Mouse (Mus musculus) liver, embryonic 15.5 days (tissue): ENCODE measurements around the gene Gm1043. TPM values are rescaled to one million over a fixed set of nuclear protein-coding genes. Genes with fewer than 3 reads are reported as not detected.

Experiments used
- ATAC-seq: fragments of 200-750 bp; cut with Nextera tagmentation; 2 replicates; pipeline ENCODE4 v1.8.0; 2017; ENCODE audit warnings: moderate number of reproducible peaks, mild to moderate bottlenecking, moderate library complexity; ENCODE audit not compliant: insufficient read depth
- H3K27ac ChIP-seq: fragments of 300-500 bp; sonication (generic); replicated peaks from 2 replicates; pipeline ENCODE4 v1.5.1; 2015; ENCODE audit warnings: mild to moderate bottlenecking, inconsistent platforms
- H3K27me3 ChIP-seq: fragments of 300-500 bp; sonication (generic); 2 replicates; pipeline ENCODE4 v1.6.1; 2015; ENCODE audit warnings: mild to moderate bottlenecking, inconsistent platforms
- H3K36me3 ChIP-seq: fragments of 300-500 bp; sonication (generic); replicated peaks from 2 replicates; pipeline ENCODE4 v1.6.1; 2015; ENCODE audit warnings: moderate library complexity, mild to moderate bottlenecking, inconsistent platforms
- H3K4me1 ChIP-seq: fragments of 300-500 bp; sonication (generic); replicated peaks from 2 replicates; pipeline ENCODE4 v1.6.1; 2015; ENCODE audit warnings: inconsistent platforms
- H3K4me2 ChIP-seq: fragments of 300-500 bp; sonication (generic); 2 replicates; pipeline ENCODE4 v1.6.1; 2015; ENCODE audit warnings: moderate library complexity, mild to moderate bottlenecking, inconsistent platforms
- H3K4me3 ChIP-seq: fragments of 300-500 bp; sonication (generic); replicated peaks from 2 replicates; pipeline ENCODE4 v1.5.1; 2015; ENCODE audit warnings: mild to moderate bottlenecking, inconsistent platforms
- H3K9ac ChIP-seq: fragments of 300-500 bp; sonication (generic); 2 replicates; pipeline ENCODE4 v1.6.1; 2015; ENCODE audit warnings: moderate library complexity, mild to moderate bottlenecking, inconsistent platforms
- H3K9me3 ChIP-seq: fragments of 300-500 bp; sonication (generic); replicated peaks from 2 replicates; pipeline ENCODE4 v1.6.1; 2016; ENCODE audit warnings: inconsistent platforms
- WGBS: fragments of 180-500 bp; shearing (Covaris S2); methylation state at CpG from one replicate; pipeline ENCODE4 v1.1.7; 2015; ENCODE audit warnings: mixed read lengths; ENCODE audit not compliant: insufficient replicate concordance; 5-methylcytosine and 5-hydroxymethylcytosine counted together
- polyA plus RNA-seq: library from polyadenylated mRNA; unstranded; fragments of >200 nt; fragmentation: Nextera tagmentation; extraction: Ambion mirVana; gene quantifications from 2 replicates; pipeline ENCODE4 v1.2.1, GENCODE M21; 2015

Gene Gm1043
- polyA plus RNA-seq, result not detected in 2 replicates

- no peak for ATAC-seq
- 70% methylated on average over 16 of the region's 16 CpGs for WGBS
- Histone ChIP-seq H3K4me1 (no peaks in the 10 kb centered on the region), H3K9ac (no peak within 1 kb of the TSS), H3K4me2 (no peak within 1 kb of the TSS), H3K27ac (no peak within 1 kb of the TSS), H3K27me3 (peaks cover 10% of the 10 kb centered on the region), H3K36me3 (no peaks in the 10 kb centered on the region), H3K9me3 (no peaks in the 10 kb centered on the region), H3K4me3 (no peak within 1 kb of the TSS)
Measured at GRCm38 (mm10) chr5:37085241-37085640, at the start of gene Gm1043. Gene Gm1043, plus strand, starts transcription at chr5:37085370.

GRCm38 (mm10) chr5:37035896-37036295, 49.3 kb upstream of the Gm1043 start:
- H3K27me3 ChIP-seq, result peaks cover 9% of the 10 kb centered on the region

GRCm38 (mm10) chr5:37036884-37037283, 48.3 kb upstream of the Gm1043 start:
- Histone ChIP-seq H3K27me3 (peaks cover 3% of the 10 kb centered on the region), H3K27ac (no peak overlapping the region), H3K4me1 (0 out of 2 replicates have a peak, but pooled peaks cover 6% of the 10 kb centered on the region), H3K4me3 (no peak overlapping the region), H3K9me3 (no peaks in the 10 kb centered on the region), H3K4me2 (no peak overlapping the region), H3K36me3 (no peaks in the 10 kb centered on the region), H3K9ac (no peak overlapping the region)
- WGBS, result 47% methylated on average over 3 of the region's 3 CpGs
- no peak for ATAC-seq

More at GRCm38 (mm10) chr5:37035896-37036295, 49.3 kb upstream of the Gm1043 start:
- H3K9ac ChIP-seq, result no peak overlapping the region
- 62% methylated on average over 6 of the region's 6 CpGs for WGBS
- no peaks in the 10 kb centered on the region for H3K36me3 ChIP-seq
- H3K4me3 ChIP-seq, result no peak overlapping the region
- no peak overlapping the region for H3K4me2 ChIP-seq
- no peaks in the 10 kb centered on the region for H3K9me3 ChIP-seq
- no peak for ATAC-seq
- no peak overlapping the region for H3K27ac ChIP-seq
- H3K4me1 ChIP-seq, result no peaks in the 10 kb centered on the region

GRCm38 (mm10) chr5:37039908-37040307, 45.3 kb upstream of the Gm1043 start:
- no peak overlapping the region for H3K4me2 ChIP-seq

GRCm38 (mm10) chr5:37040711-37041110, 44.5 kb upstream of the Gm1043 start:
- no peaks in the 10 kb centered on the region; the same call in 1 of the 2 replicates for H3K27me3 ChIP-seq
- no peaks in the 10 kb centered on the region for H3K9me3 ChIP-seq
- 17% methylated on average over 9 of the region's 9 CpGs for WGBS
- no peak overlapping the region for H3K4me2 ChIP-seq
- ATAC-seq, result no peak
- H3K9ac ChIP-seq, result no peak overlapping the region
- no peak overlapping the region for H3K27ac ChIP-seq
- 0 out of 2 replicates have a peak, but pooled peaks cover 6% of the 10 kb centered on the region for H3K4me1 ChIP-seq
- no peak overlapping the region for H3K4me3 ChIP-seq
- no peaks in the 10 kb centered on the region for H3K36me3 ChIP-seq

More at GRCm38 (mm10) chr5:37039908-37040307, 45.3 kb upstream of the Gm1043 start:
- Histone ChIP-seq H3K36me3 (no peaks in the 10 kb centered on the region), H3K27ac (no peak overlapping the region), H3K4me1 (0 out of 2 replicates have a peak, but pooled peaks cover 6% of the 10 kb centered on the region), H3K27me3 (no peaks in the 10 kb centered on the region; the same call in 1 of the 2 replicates), H3K9me3 (no peaks in the 10 kb centered on the region), H3K9ac (no peak overlapping the region), H3K4me3 (no peak overlapping the region)
- WGBS, result 60% methylated on average over 6 of the region's 6 CpGs
- ATAC-seq, result no peak

- ATAC-seq, result no peak
- H3K9me3 ChIP-seq, result no peaks in the 10 kb centered on the region
- no peak overlapping the region for H3K27ac ChIP-seq
- no peaks in the 10 kb centered on the region for H3K36me3 ChIP-seq
- H3K9ac ChIP-seq, result no peak overlapping the region
- H3K27me3 ChIP-seq, result no peaks in the 10 kb centered on the region; the same call in 1 of the 2 replicates
- no peak overlapping the region for H3K4me3 ChIP-seq
- 0 out of 2 replicates have a peak, but pooled peaks cover 6% of the 10 kb centered on the region for H3K4me1 ChIP-seq
- 14% methylated on average over 6 of the region's 6 CpGs for WGBS
- H3K4me2 ChIP-seq, result no peak overlapping the region
Measured at GRCm38 (mm10) chr5:37041651-37042050, 43.5 kb upstream of the Gm1043 start.

- Histone ChIP-seq H3K9ac (no peak overlapping the region), H3K4me2 (no peak overlapping the region), H3K27me3 (no peaks in the 10 kb centered on the region; the same call in 1 of the 2 replicates), H3K27ac (no peak overlapping the region), H3K9me3 (no peaks in the 10 kb centered on the region), H3K4me3 (no peak overlapping the region), H3K36me3 (no peaks in the 10 kb centered on the region), H3K4me1 (0 out of 2 replicates have a peak, but pooled peaks cover 6% of the 10 kb centered on the region)
- WGBS, result 45% methylated on average over 4 of the region's 4 CpGs
- ATAC-seq, result no peak
Measured at GRCm38 (mm10) chr5:37042934-37043333, 42.2 kb upstream of the Gm1043 start.

GRCm38 (mm10) chr5:37044793-37045192, 40.4 kb upstream of the Gm1043 start:
- ATAC-seq, result no peak
- H3K4me2 ChIP-seq, result no peak overlapping the region
- H3K27ac ChIP-seq, result no peak overlapping the region; the same call in 1 of the 2 replicates
- no peaks in the 10 kb centered on the region for H3K36me3 ChIP-seq
- no peak overlapping the region for H3K4me3 ChIP-seq
- no peak overlapping the region for H3K9ac ChIP-seq
- WGBS, result 30% methylated on average over 2 of the region's 2 CpGs
- H3K27me3 ChIP-seq, result no peaks in the 10 kb centered on the region
- no peaks in the 10 kb centered on the region for H3K9me3 ChIP-seq
- 0 out of 2 replicates have a peak, but pooled peaks cover 6% of the 10 kb centered on the region for H3K4me1 ChIP-seq

- 35% methylated on average over 2 of the region's 2 CpGs for WGBS
- Histone ChIP-seq H3K4me3 (no peak overlapping the region), H3K27me3 (no peaks in the 10 kb centered on the region), H3K27ac (no peak overlapping the region), H3K4me1 (0 out of 2 replicates have a peak, but pooled peaks cover 6% of the 10 kb centered on the region), H3K36me3 (no peaks in the 10 kb centered on the region), H3K9ac (no peak overlapping the region), H3K4me2 (no peak overlapping the region), H3K9me3 (no peaks in the 10 kb centered on the region)
- ATAC-seq, result no peak
Measured at GRCm38 (mm10) chr5:37045582-37045981, 39.6 kb upstream of the Gm1043 start.

GRCm38 (mm10) chr5:37046791-37047190, 38.4 kb upstream of the Gm1043 start:
- no peak for ATAC-seq
- H3K36me3 ChIP-seq, result no peaks in the 10 kb centered on the region
- no peaks in the 10 kb centered on the region for H3K9me3 ChIP-seq
- 0 out of 2 replicates have a peak, but pooled peaks cover 3% of the 10 kb centered on the region for H3K4me1 ChIP-seq
- no peak overlapping the region for H3K9ac ChIP-seq
- WGBS, result 21% methylated on average over 5 of the region's 5 CpGs
- H3K27ac ChIP-seq, result no peak overlapping the region
- H3K27me3 ChIP-seq, result no peaks in the 10 kb centered on the region
- no peak overlapping the region for H3K4me3 ChIP-seq
- no peak overlapping the region for H3K4me2 ChIP-seq

- WGBS, result 44% methylated on average over 17 of the region's 17 CpGs
- no peaks in the 10 kb centered on the region for H3K27me3 ChIP-seq
- no peak for ATAC-seq
- no peaks in the 10 kb centered on the region for H3K9me3 ChIP-seq
- no peak overlapping the region for H3K4me3 ChIP-seq
- H3K27ac ChIP-seq, result no peak overlapping the region
- H3K36me3 ChIP-seq, result no peaks in the 10 kb centered on the region
- H3K9ac ChIP-seq, result no peak overlapping the region
- 0 out of 2 replicates have a peak, but pooled peaks cover 3% of the 10 kb centered on the region for H3K4me1 ChIP-seq
- H3K4me2 ChIP-seq, result no peak overlapping the region
Measured at GRCm38 (mm10) chr5:37047206-37047915, 37.8 kb upstream of the Gm1043 start.
